Mouse (Mus musculus): ENCODE data around the gene Rarres2.

- TF ChIP-seq CTCF (IDR thresholded peaks at IDR 0.05; ENCODE audit: borderline replicate concordance, control insufficient read depth, extremely low read depth, insufficient read depth, low read length, poor library complexity) (no peak), POLR2A (IDR thresholded peaks at IDR 0.05; ENCODE audit: control insufficient read depth, extremely low read depth, insufficient read depth, low read length, poor library complexity) (no peak; the same call in 1 of the 2 replicates)
These were observed 21.6 kb upstream of the Rarres2 start for GRCm38 (mm10) chr6:48594043-48594738.
